Mouse (Mus musculus) lung, embryonic 16.5 days (tissue): Measurements from ENCODE around the gene Alk. TPM values are rescaled to one million over a fixed set of nuclear protein-coding genes. Genes with fewer than 3 reads are reported as not detected.

ENCODE experiments used
- ATAC-seq: fragments of 200-750 bp; cut with Nextera tagmentation; 2 replicates; pipeline ENCODE4 v1.8.0; 2017; ENCODE audit warnings: low read depth, mild to moderate bottlenecking, moderate library complexity
- H3K27ac ChIP-seq: fragments of 300-500 bp; sonication (generic); 2 replicates; pipeline ENCODE4 v1.5.1; 2014; ENCODE audit warnings: mild to moderate bottlenecking, control low read depth, low read length
- H3K27me3 ChIP-seq: fragments of 300-500 bp; sonication (generic); 2 replicates; pipeline ENCODE4 v1.6.1; 2014; ENCODE audit warnings: low read depth, low read length, mixed read lengths; ENCODE audit not compliant: control insufficient read depth, insufficient read depth
- H3K36me3 ChIP-seq: fragments of 300-500 bp; sonication (generic); 2 replicates; pipeline ENCODE4 v1.6.1; 2014; ENCODE audit warnings: low read length; ENCODE audit not compliant: control insufficient read depth, insufficient read depth
- H3K4me1 ChIP-seq: fragments of 300-500 bp; sonication (generic); replicated peaks from 2 replicates; pipeline ENCODE4 v1.6.1; 2014; ENCODE audit warnings: low read length, mixed read lengths; ENCODE audit not compliant: control insufficient read depth, insufficient read depth
- H3K4me2 ChIP-seq: fragments of 300-500 bp; sonication (generic); 2 replicates; pipeline ENCODE4 v1.6.1; 2014; ENCODE audit warnings: low read depth, low read length, control low read depth
- H3K4me3 ChIP-seq: fragments of 300-500 bp; sonication (generic); 2 replicates; pipeline ENCODE4 v1.5.1; 2014; ENCODE audit warnings: mild to moderate bottlenecking, low read length, control low read depth
- H3K9ac ChIP-seq: fragments of 300-500 bp; sonication (generic); 2 replicates; pipeline ENCODE4 v1.6.1; 2014; ENCODE audit warnings: low read length, control low read depth
- H3K9me3 ChIP-seq: fragments of 300-500 bp; sonication (generic); 2 replicates; pipeline ENCODE4 v1.6.1; 2016; ENCODE audit warnings: low read length; ENCODE audit not compliant: control insufficient read depth
- WGBS: fragments of 180-500 bp; shearing (Covaris S2); extraction: QIAGEN DNeasy Blood & Tissue Kit; methylation state at CpG from one replicate; pipeline ENCODE4 v1.1.7; 2014; 5-methylcytosine and 5-hydroxymethylcytosine counted together
- polyA plus RNA-seq: library from polyadenylated mRNA; unstranded; fragments of >200 nt; fragmentation: Nextera tagmentation; extraction: Ambion mirVana; gene quantifications from 2 replicates; pipeline ENCODE4 v1.2.1, GENCODE M21; 2015

Alk gene
- polyA plus RNA-seq, 1 experiment from 2014 or later = not detected

DNA sequence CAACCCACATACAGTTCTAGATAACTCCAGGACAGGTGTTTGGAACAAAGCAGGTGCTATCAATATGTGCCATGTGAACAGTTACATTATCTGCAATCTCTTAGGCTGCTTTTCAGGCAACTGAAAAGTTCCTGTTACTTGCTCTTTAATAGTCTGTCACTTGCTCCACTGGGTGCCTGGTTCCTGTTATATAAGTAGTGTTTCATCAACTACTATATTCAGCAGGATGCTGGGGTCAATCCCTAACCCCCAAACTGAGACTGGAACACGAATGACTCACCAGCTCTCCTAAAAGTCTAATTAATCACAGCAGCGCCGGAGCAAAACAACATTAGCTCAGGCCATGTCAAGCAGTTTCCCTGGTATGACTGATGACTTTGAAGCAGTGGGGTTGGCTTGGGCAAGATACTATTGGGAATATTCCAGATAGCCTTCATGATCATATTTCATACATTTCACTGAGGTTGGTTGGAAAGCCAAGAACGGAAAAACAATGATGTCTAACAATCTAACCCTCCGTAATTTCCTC is 445.5 kb downstream of the Alk start:
- Histone ChIP-seq H3K9me3 (no peaks in the 10 kb centered on the region), H3K27ac (no peak overlapping the region), H3K4me3 (no peak overlapping the region), H3K36me3 (no peaks in the 10 kb centered on the region), H3K4me2 (no peak overlapping the region), H3K4me1 (no peaks in the 10 kb centered on the region), H3K27me3 (no peaks in the 10 kb centered on the region), H3K9ac (no peak overlapping the region)
- WGBS = 32% methylated on average over 5 of the region's 5 CpGs
- ATAC-seq = no peak

DNA sequence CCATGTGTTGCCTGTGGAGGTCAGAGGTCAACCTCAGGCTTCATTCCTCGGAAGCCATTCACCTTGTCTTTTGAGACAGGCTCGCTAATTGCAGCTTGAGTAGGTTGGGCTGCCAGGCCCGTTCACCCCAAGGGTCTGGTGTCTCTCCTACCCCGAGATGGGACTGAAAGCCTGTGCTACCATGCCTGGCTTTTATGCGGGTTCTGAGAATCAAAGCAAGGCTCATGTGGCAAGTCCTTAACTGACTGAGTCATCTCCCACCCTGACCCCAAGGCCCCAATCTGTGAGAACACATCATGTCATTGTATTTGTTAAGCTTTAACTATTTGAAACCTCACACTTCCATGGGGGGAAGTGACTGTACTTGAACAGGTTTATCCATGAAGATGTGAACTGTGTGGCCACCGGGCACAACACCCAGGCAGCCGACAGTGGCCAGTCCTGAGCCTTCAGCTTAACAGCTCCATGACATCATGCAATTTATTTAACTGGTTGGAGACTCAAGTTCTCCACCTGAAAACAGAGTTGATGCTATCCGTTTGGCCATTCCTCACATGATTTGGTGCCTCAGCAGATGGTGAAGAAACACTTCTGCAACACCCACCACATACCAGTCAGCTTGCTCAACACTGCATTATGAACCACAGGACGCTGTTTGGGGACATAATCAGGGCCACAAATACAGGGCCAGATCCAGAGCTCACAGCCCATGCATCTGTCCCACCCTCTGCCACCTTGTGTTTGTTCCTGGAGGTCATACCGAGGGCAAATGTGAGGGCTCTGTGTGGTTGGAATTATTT is 446.4 kb downstream of the Alk start:
- ATAC-seq = no peak
- H3K27me3 ChIP-seq = no peaks in the 10 kb centered on the region
- no peak overlapping the region for H3K4me3 ChIP-seq
- no peaks in the 10 kb centered on the region for H3K9me3 ChIP-seq
- no peaks in the 10 kb centered on the region for H3K36me3 ChIP-seq
- no peak overlapping the region for H3K27ac ChIP-seq
- no peaks in the 10 kb centered on the region for H3K4me1 ChIP-seq
- H3K9ac ChIP-seq = no peak overlapping the region
- no peak overlapping the region for H3K4me2 ChIP-seq
- WGBS = 54% methylated on average over 10 of the region's 10 CpGs

DNA sequence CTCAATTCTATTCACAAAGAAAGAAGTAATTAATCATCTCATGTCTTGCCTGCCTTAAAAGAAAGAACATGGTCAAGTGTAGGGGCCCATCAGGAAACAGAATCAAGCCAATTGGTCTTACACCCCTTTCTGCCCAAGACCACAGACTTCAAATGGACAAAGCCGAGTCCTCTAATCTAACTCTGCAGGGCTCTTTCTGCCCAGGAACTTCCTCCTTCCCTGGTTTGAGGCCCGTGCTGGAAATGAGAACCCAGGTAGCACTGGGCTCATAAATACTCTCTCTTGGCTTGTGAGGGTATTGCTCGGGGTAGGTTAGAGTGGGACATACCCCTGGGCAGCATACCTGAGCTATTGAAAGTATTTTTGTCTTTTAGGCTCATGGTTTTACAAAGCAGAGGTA is 451.4 kb downstream of the Alk start:
- no peak for ATAC-seq
- H3K9me3 ChIP-seq = no peaks in the 10 kb centered on the region
- H3K27me3 ChIP-seq = no peaks in the 10 kb centered on the region
- H3K36me3 ChIP-seq = no peaks in the 10 kb centered on the region
- no peak overlapping the region for H3K9ac ChIP-seq
- no peaks in the 10 kb centered on the region for H3K4me1 ChIP-seq
- no peak overlapping the region for H3K4me3 ChIP-seq
- H3K4me2 ChIP-seq = no peak overlapping the region
- no peak overlapping the region for H3K27ac ChIP-seq
- WGBS = 66% methylated on average over 3 of the region's 3 CpGs

DNA sequence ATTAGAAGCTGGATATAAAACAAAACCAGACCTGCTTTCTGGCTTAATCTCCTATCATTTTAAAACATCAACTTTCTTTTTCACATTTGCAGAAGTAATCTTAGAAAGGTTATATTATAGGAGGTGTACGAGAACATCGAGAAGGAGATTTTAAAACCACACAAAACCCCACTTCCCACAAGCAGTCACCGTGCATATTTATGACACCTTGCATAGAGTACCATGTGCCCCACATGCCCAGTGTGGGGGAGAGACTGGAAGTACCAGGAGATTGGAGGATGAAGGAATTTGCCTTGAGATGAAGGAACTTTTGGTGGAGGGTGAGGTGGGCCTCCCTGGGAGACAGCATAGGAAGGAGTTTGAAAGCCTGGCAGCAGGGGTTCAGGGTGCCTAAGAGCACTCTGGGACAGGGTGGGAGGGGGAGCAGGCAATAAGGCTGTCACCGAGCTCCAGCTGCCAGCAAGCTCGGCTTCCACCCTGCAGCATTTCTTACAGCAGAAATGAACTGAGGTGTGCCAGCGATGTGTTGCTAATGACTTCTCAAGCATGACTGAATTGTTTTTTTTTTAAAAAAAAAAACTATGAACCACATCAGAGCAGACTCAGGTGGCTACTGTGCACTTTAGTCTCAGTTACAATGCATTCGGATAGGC is 459.4 kb downstream of the Alk start:
- Histone ChIP-seq H3K9me3 (no peaks in the 10 kb centered on the region), H3K4me1 (no peaks in the 10 kb centered on the region), H3K4me3 (no peak overlapping the region), H3K27me3 (no peaks in the 10 kb centered on the region), H3K4me2 (no peak overlapping the region), H3K36me3 (no peaks in the 10 kb centered on the region), H3K27ac (no peak overlapping the region), H3K9ac (no peak overlapping the region)
- 68% methylated on average over 7 of the region's 7 CpGs for WGBS
- no peak for ATAC-seq

DNA sequence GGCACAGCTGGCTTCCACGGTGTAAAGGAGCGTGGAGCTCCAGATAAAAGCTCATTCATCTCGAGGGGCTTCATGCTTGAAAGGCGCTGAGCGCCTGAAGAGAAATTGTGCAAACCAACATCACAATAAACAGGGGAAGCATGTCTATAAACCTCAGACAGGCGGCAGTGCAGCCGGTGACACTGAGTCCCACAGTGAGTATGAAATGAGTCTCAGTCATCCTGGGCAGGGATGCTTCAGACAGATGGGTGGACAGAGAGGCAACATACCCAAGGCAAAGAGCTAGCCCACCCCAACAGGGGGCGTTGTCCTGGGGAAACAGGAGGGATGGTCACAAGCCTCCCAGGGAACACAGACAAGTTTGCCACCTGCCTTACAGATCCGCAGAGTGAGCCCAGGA is 460.0 kb downstream of the Alk start:
- ATAC-seq = no peak
- no peak overlapping the region for H3K4me3 ChIP-seq
- H3K36me3 ChIP-seq = no peaks in the 10 kb centered on the region
- H3K4me1 ChIP-seq = no peaks in the 10 kb centered on the region
- no peaks in the 10 kb centered on the region for H3K27me3 ChIP-seq
- H3K27ac ChIP-seq = no peak overlapping the region
- H3K9ac ChIP-seq = no peak overlapping the region
- no peak overlapping the region for H3K4me2 ChIP-seq
- H3K9me3 ChIP-seq = no peaks in the 10 kb centered on the region
- 67% methylated on average over 9 of the region's 9 CpGs for WGBS

DNA sequence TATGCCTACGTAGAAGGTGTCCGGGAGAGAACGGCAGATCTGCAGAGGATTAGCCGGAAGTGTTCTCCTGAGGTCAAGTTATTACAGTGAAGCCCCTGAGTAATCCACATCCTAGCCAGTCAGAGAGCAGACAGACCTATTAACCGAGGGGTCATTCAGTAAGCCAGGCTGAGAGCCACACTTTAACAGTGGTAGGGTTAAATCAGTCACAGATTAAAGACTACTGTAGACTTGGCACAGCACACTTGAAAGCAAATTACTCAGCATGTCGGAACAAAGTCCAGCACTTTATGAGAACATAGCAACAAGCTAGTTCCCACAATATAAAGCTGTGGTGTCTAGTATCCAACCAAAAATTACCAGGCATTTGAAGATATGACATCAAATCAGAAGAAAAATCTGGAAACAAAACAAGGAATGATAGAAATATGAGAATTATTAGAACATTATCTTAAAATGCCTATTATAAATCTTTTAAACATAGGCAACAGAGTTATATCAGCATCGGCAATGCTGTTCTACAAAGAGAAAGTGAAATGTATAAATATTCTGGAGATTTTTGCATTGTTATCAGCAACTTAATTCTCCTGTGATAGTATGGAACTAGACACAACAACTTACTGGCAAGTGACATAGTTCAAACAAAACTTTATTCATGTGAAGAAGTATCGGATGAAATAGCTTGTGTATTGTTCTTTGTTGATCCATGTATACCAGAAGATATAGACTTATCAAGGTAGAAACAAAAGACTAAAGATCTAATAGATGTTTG is 472.1 kb downstream of the Alk start:
- ATAC-seq = no peak

DNA sequence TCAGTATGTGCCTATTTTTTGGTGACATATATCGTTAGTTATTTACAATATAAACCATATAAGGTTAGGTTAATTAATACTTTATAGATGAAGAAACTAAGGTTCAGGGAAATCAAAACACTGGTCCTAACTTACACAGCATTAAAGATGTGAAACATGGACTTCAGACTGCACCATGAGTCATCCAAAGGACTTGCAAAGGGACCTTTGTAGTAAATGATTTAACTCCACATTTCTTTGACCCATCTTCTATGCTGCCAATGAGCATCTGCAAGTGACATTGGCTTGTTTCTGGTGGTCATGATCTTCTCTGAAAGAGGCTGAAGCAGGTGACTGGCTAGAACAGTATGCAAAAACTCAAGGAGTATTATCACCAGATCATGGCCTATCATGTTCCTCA is 482.8 kb downstream of the Alk start:
- H3K27me3 ChIP-seq = no peaks in the 10 kb centered on the region
- no peak for ATAC-seq
- no peak overlapping the region for H3K4me3 ChIP-seq
- no peak overlapping the region for H3K9ac ChIP-seq
- H3K36me3 ChIP-seq = no peaks in the 10 kb centered on the region
- H3K27ac ChIP-seq = no peak overlapping the region
- H3K4me2 ChIP-seq = no peak overlapping the region
- H3K4me1 ChIP-seq = no peaks in the 10 kb centered on the region
- H3K9me3 ChIP-seq = no peaks in the 10 kb centered on the region; the same call in 1 of the 2 replicates
- 85% methylated on average over 1 of the region's 1 CpGs for WGBS

More for the DNA sequence above, 472.1 kb downstream of the Alk start:
- Histone ChIP-seq H3K36me3 (no peaks in the 10 kb centered on the region), H3K9ac (no peak overlapping the region), H3K27me3 (no peaks in the 10 kb centered on the region), H3K4me3 (no peak overlapping the region), H3K4me2 (no peak overlapping the region), H3K9me3 (no peaks in the 10 kb centered on the region), H3K27ac (no peak overlapping the region), H3K4me1 (no peaks in the 10 kb centered on the region)
- WGBS = 69% methylated on average over 8 of the region's 8 CpGs

DNA sequence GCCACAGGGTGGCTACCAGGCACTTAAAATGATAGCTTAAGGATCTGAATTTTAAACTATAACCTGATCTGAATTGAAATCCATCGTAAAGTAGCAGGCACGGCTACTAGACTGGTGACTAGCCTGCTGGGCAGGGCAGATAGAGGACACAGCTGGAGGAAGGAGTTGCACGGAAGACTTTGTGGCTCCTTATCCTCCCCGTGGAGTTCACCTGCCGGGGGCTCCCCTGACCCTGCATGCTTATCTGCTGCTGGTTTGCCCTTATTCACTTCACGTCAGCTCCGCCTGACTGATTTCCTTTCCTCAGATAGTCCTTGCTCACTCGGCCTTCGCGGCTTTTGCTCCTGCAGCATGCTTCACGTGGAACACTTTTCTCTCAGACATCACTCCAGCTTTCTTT is 484.1 kb downstream of the Alk start:
- no peak overlapping the region for H3K4me2 ChIP-seq
- no peak overlapping the region for H3K4me3 ChIP-seq
- WGBS = 65% methylated on average over 11 of the region's 11 CpGs
- no peaks in the 10 kb centered on the region for H3K4me1 ChIP-seq
- no peak overlapping the region for H3K9ac ChIP-seq
- H3K9me3 ChIP-seq = no peaks in the 10 kb centered on the region
- ATAC-seq = no peak
- no peaks in the 10 kb centered on the region for H3K36me3 ChIP-seq
- H3K27me3 ChIP-seq = no peaks in the 10 kb centered on the region
- H3K27ac ChIP-seq = no peak overlapping the region

DNA sequence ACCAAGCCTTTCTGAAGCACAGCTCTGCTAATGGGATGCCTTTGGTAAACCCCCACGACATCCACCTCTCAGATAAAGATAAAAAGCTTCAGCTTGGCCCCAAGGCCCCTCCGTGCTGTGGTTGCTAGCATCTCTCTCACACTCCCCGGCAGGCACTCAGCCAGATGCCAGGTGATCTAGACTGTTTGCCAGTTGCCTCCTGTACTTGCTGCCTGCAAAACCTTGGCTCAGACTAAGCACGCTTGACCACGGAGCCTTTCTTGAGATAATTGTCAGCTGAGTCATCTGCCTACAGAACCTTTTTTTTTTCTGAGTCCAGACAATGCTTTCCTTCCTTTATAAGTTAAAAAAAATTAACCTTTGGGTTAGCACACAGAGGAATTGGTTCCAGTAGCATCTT is 486.1 kb downstream of the Alk start:
- 40% methylated on average over 5 of the region's 5 CpGs for WGBS
- Histone ChIP-seq H3K4me2 (no peak overlapping the region), H3K4me1 (no peaks in the 10 kb centered on the region), H3K4me3 (no peak overlapping the region), H3K9ac (no peak overlapping the region), H3K9me3 (no peaks in the 10 kb centered on the region), H3K27me3 (no peaks in the 10 kb centered on the region), H3K27ac (no peak overlapping the region), H3K36me3 (no peaks in the 10 kb centered on the region)
- ATAC-seq = no peak
